Mouse (Mus musculus) liver, adult 2 months (tissue): ENCODE results near the gene Auts2. TPM values are rescaled to one million over a fixed set of nuclear protein-coding genes. Genes with fewer than 3 reads are reported as not detected.

Experiments used
- DNase-seq: peaks from one replicate; pipeline ENCODE4 v3.0.0-alpha.2; 2011; ENCODE audit warnings: low read depth, low spot score; ENCODE audit errors: extremely low read depth
- H3K27ac ChIP-seq: fragments of 200-500 bp; replicated peaks from 2 replicates; pipeline ENCODE4 v1.5.1; 2012; ENCODE audit warnings: low read depth, mild to moderate bottlenecking, control low read depth, inconsistent platforms, low read length; ENCODE audit not compliant: insufficient read depth
- H3K27me3 ChIP-seq: fragments of 200-500 bp; 2 replicates; pipeline ENCODE4 v1.6.1; 2012; ENCODE audit warnings: mild to moderate bottlenecking, moderate library complexity, low read length, inconsistent platforms; ENCODE audit not compliant: control insufficient read depth, insufficient read depth
- H3K36me3 ChIP-seq: fragments of 200-500 bp; 2 replicates; pipeline ENCODE4 v1.6.1; 2012; ENCODE audit warnings: low read length, inconsistent platforms; ENCODE audit not compliant: control insufficient read depth, insufficient read depth
- H3K4me1 ChIP-seq: fragments of 200-500 bp; 2 replicates; pipeline ENCODE4 v1.6.1; 2011; ENCODE audit warnings: low read length; ENCODE audit not compliant: control insufficient read depth, insufficient read depth
- H3K4me3 ChIP-seq: fragments of 200-500 bp; 2 replicates; pipeline ENCODE4 v1.5.1; 2011; ENCODE audit warnings: low read depth, mild to moderate bottlenecking, control low read depth, low read length, moderate library complexity; ENCODE audit not compliant: insufficient read depth
- H3K79me2 ChIP-seq: fragments of 200-500 bp; 2 replicates; pipeline ENCODE4 v1.6.1; 2012; ENCODE audit warnings: inconsistent platforms, mild to moderate bottlenecking, low read length, moderate library complexity; ENCODE audit not compliant: control insufficient read depth, insufficient read depth
- H3K9ac ChIP-seq: fragments of 200-500 bp; 2 replicates; pipeline ENCODE4 v1.6.1; 2012; ENCODE audit warnings: low read depth, mild to moderate bottlenecking, control low read depth, inconsistent platforms, low read length
- CTCF ChIP-seq: fragments of 200-500 bp; IDR thresholded peaks from 2 replicates; pipeline ENCODE4 v1.5.1; 2011; ENCODE audit warnings: low read depth, low read length, control low read depth
- POLR2A ChIP-seq: fragments of 200-500 bp; IDR thresholded peaks from 2 replicates; pipeline ENCODE4 v1.6.1; 2011; ENCODE audit warnings: low read length, control low read depth; ENCODE audit not compliant: insufficient read depth; ENCODE audit errors: extremely low read depth
- whole genome bisulfite sequencing: fragments of 180-500 bp; shearing (Covaris S2); methylation state at CpG from one replicate; pipeline ENCODE4 v1.1.7; 2018; 5-methylcytosine and 5-hydroxymethylcytosine counted together
- polyA plus RNA-seq: library from polyadenylated mRNA; depleted of rRNA; stranded (reverse); fragments of >200 nt; gene quantifications from 2 replicates; pipeline ENCODE4 v1.2.3, GENCODE M21; 2012
- total RNA-seq: library from RNA; depleted of rRNA; stranded (reverse); fragments of >200 nt; gene quantifications from 2 replicates; pipeline ENCODE4 v1.2.3, GENCODE M21; 2014

Auts2 gene
- total and polyA plus RNA-seq, 2 experiments, result 0.37 to 0.51 TPM

GRCm38 (mm10) chr5:132272132-132272531 lies 271.0 kb downstream of the Auts2 start:
- H3K27me3 ChIP-seq, result 0 out of 2 replicates have a peak, but pooled peaks cover 2% of the 10 kb centered on the region
- DNase-seq, result no peak
- H3K9ac ChIP-seq, result no peak overlapping the region
- no peak overlapping the region for H3K27ac ChIP-seq
- no peak for TF ChIP-seq POLR2A
- TF ChIP-seq CTCF, result no peak
- H3K4me3 ChIP-seq, result no peak overlapping the region
- no peaks in the 10 kb centered on the region for H3K36me3 ChIP-seq
- WGBS, result 90% methylated on average over 4 of the region's 4 CpGs
- H3K79me2 ChIP-seq, result no peaks in the 10 kb centered on the region
- H3K4me1 ChIP-seq, result peaks cover 2% of the 10 kb centered on the region; the same call in 1 of the 2 replicates

DNA sequence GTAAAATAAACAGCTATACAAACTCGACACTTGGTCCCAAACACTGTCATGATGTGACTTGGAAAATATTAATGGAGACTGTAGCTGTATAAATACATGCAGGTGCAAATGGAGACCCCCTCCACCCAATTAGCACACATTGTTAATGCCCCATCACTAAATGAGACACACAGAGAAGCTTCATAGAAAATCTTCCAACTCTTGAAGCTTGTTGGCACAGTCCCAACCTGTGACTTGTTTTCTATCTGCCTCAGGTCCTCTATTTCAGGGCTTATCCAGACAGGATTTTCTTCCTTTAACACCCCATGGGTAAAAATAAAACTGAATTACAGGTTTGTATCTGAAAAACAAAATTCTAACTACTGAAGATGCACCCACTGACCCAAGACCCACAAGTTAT lies 272.2 kb downstream of the Auts2 start:
- no peak for DNase-seq
- no peaks in the 10 kb centered on the region for H3K36me3 ChIP-seq
- no peaks in the 10 kb centered on the region for H3K79me2 ChIP-seq
- H3K27ac ChIP-seq, result no peak overlapping the region
- no peak overlapping the region for H3K4me3 ChIP-seq
- no peak overlapping the region for H3K9ac ChIP-seq
- TF ChIP-seq POLR2A (no peak), CTCF (no peak)
- H3K27me3 ChIP-seq, result 0 out of 2 replicates have a peak, but pooled peaks cover 2% of the 10 kb centered on the region
- H3K4me1 ChIP-seq, result peaks cover 2% of the 10 kb centered on the region; the same call in 1 of the 2 replicates
- WGBS, result 95% methylated on average over 1 of the region's 1 CpGs

- DNase-seq, result no peak
- 0 out of 2 replicates have a peak, but pooled peaks cover 2% of the 10 kb centered on the region for H3K27me3 ChIP-seq
- H3K4me3 ChIP-seq, result no peak overlapping the region
- H3K9ac ChIP-seq, result no peak overlapping the region
- no peaks in the 10 kb centered on the region for H3K79me2 ChIP-seq
- H3K36me3 ChIP-seq, result no peaks in the 10 kb centered on the region
- no peak overlapping the region for H3K27ac ChIP-seq
- 87% methylated on average over 3 of the region's 3 CpGs for WGBS
- TF ChIP-seq POLR2A, result no peak
- TF ChIP-seq CTCF, result no peak
- peaks cover 2% of the 10 kb centered on the region; the same call in 1 of the 2 replicates for H3K4me1 ChIP-seq
Observed at GRCm38 (mm10) chr5:132270074-132270473, 273.1 kb downstream of the Auts2 start.

DNA sequence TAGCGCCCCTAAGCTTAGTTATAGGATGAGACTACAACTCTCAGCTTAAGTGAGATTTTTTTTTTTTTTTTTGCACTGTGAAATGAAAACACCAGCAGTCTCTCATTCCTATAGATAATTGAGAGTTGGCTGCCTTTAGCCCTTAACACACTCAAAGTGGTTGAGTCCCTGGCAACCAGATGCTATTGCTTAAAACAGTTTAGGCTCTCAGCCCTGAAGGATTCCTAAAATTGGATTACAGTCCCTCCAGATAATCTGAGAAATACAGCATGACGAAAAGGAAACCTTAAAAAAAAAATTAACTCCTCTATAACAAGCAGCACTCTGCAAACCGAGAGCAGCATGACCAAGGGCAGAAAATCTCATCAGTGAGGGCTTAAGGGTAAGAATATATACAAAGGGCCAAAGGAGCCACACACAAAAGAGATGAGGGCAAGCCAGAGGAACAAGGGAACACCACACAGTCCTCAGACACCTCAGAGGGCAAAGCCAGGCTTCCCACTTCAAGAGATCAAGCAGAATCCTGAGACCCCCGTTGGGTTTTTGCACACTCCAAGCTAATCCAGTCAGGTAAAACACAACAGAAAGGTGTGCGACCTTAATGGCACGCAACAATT lies 274.7 kb downstream of the Auts2 start:
- no peak overlapping the region for H3K4me3 ChIP-seq
- no peak overlapping the region for H3K9ac ChIP-seq
- H3K27ac ChIP-seq, result no peak overlapping the region
- H3K36me3 ChIP-seq, result no peaks in the 10 kb centered on the region
- no peak for TF ChIP-seq POLR2A
- TF ChIP-seq CTCF, result no peak
- H3K27me3 ChIP-seq, result 0 out of 2 replicates have a peak, but pooled peaks cover 2% of the 10 kb centered on the region
- DNase-seq, result no peak
- H3K4me1 ChIP-seq, result peaks cover 2% of the 10 kb centered on the region; the same call in 1 of the 2 replicates
- H3K79me2 ChIP-seq, result no peaks in the 10 kb centered on the region
- WGBS, result 92% methylated on average over 6 of the region's 6 CpGs

DNA sequence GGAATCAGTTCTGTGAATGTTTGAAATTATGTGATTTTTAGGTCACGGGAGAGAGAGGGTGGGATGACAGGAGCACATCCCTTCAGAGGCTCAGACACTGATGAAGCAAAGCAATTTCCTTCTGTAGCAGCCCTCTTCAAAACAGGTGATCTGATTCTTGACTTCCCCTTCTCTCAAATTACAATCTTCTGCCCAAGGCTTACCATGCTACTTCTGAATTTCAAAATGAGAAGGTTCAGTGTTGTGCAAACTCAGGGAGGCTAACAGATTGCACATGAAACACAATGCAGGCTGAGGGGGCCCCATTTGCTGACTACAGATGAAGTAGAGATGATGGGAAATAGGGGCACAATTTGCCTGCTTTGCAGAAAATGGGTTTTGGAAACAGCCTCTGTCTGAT lies 278.1 kb downstream of the Auts2 start:
- WGBS, result 90% methylated on average over 1 of the region's 1 CpGs
- DNase-seq, result no peak
- Histone ChIP-seq H3K79me2 (no peaks in the 10 kb centered on the region), H3K4me1 (no peaks in the 10 kb centered on the region), H3K27ac (no peak overlapping the region), H3K36me3 (no peaks in the 10 kb centered on the region), H3K9ac (no peak overlapping the region), H3K27me3 (0 out of 2 replicates have a peak, but pooled peaks cover 2% of the 10 kb centered on the region), H3K4me3 (no peak overlapping the region)
- no peak for TF ChIP-seq POLR2A

- WGBS, result 72% methylated on average over 1 of the region's 1 CpGs
- Histone ChIP-seq H3K9ac (no peak overlapping the region), H3K27ac (no peak overlapping the region), H3K79me2 (no peaks in the 10 kb centered on the region), H3K27me3 (no peaks in the 10 kb centered on the region), H3K4me3 (no peak overlapping the region), H3K36me3 (no peaks in the 10 kb centered on the region), H3K4me1 (no peaks in the 10 kb centered on the region)
- DNase-seq, result no peak
- no peak for TF ChIP-seq CTCF
- TF ChIP-seq POLR2A, result no peak
Observed at GRCm38 (mm10) chr5:132261750-132262149, 281.4 kb downstream of the Auts2 start.
